Mouse (Mus musculus): Measurements from ENCODE around the gene Ksr1.

- TF ChIP-seq CTCF (IDR thresholded peaks at IDR 0.05; ENCODE audit: control insufficient read depth, insufficient read depth, low read length) (no peak), POLR2A (IDR thresholded peaks at IDR 0.05; ENCODE audit: borderline replicate concordance, control insufficient read depth, low read depth, low read length) (no peak)
Observed at GRCm38 (mm10) chr11:79160127-79160526, 13.9 kb upstream of the Ksr1 start.

Measured in bone marrow, adult 2 months (tissue).